Mouse (Mus musculus) layer of hippocampus, adult 8-10 months (tissue): ENCODE results near the gene Znrf3. TPM values are rescaled to one million over a fixed set of nuclear protein-coding genes. Genes with fewer than 3 reads are reported as not detected.

Experiments
- DNase-seq, 2 experiments: peaks; one replicate each; pipeline ENCODE4 v3.0.0; 2022; ENCODE audit warnings: low spot score in 2 of 2
- total RNA-seq, 4 experiments: library from RNA; stranded (reverse); gene quantifications; 2 replicates each; pipeline ENCODE4 v1.2.4; 2022

Gene Znrf3
- total RNA-seq, 4 experiments from 2014 or later, result 18.6 to 22.3 (median 20.3) TPM

DNA sequence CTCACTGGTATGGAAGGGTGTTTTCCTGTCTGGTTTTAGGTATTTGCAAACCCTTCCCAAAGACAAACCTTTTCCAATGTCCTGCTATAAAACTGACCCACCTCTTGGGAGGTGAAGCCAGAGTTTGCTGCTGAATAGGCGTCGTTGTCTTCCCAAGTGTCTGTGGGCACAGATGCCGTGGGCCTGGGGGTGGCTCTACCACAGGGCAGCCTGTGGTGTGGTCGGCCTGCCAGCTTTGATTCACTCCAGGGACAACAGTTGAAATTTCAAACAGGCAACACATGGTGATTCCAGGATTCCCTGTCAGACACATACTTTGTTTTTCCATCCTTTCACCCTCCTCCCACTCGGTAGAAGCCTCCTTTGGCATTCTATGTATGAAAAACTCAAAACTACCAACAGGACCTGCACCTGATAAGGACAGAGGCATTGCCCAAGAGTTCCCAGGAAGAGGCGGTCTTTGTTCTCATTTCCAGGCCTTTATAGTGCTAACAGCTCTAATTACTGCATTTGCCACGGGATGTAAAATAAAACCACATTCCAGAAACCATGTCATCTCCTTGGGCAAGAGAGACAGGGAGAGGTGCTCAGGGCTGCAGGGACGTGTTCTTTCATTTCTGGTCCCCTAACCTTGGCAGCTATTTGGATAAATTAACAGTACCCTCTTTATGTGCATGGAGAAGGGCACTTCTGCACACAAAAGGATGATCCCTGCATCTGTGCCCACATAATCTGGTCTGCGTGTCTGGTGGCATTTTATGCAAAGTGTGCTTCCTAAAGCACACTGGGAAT, 173.2 kb downstream of the Znrf3 start:
- no peak for DNase-seq

- no peak for DNase-seq
Measured at GRCm38 (mm10) chr11:5269846-5270461, 174.7 kb downstream of the Znrf3 start.

- DNase-seq, result no peak
Measured at GRCm38 (mm10) chr11:5265764-5266163, 178.9 kb downstream of the Znrf3 start.

DNA sequence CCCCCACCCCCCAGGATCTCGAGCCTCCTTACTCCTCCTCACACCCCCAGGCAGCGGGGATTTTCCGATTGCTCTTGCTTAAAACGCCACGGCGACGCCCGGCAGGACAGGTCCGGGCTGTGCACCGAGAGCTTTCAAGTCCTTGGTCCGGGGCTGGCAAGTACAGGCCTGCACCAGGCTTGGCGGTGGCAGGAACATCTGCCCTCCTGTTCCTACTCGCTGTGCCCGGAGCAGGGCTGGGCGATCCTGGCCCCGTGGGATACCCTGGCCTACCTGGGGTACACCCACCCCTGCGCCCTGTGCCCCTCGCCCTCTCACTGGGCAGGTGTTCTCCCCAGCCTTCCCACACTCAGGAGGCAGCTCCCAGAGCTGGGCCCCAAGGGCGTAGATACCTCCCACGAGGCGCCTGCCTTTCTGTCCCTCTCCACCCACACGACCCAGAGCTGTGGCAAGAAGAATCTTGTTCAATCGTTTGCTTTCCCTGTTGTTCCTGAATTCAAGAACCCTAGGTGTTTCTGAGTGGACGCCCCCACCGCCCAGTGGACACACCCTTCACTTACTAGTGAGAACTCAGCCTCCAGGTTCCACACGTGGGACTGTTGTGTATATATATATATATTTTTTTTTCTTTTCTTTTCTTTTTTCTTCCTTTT, 181.4 kb downstream of the Znrf3 start:
- DNase-seq, result no peak

GRCm38 (mm10) chr11:5261508-5262392, 182.9 kb downstream of the Znrf3 start, which contains the start of gene Kremen1:
Gene Kremen1, minus strand, starts transcription at chr11:5261558.
- peak; percentile 81 to 86 for DNase-seq

DNA sequence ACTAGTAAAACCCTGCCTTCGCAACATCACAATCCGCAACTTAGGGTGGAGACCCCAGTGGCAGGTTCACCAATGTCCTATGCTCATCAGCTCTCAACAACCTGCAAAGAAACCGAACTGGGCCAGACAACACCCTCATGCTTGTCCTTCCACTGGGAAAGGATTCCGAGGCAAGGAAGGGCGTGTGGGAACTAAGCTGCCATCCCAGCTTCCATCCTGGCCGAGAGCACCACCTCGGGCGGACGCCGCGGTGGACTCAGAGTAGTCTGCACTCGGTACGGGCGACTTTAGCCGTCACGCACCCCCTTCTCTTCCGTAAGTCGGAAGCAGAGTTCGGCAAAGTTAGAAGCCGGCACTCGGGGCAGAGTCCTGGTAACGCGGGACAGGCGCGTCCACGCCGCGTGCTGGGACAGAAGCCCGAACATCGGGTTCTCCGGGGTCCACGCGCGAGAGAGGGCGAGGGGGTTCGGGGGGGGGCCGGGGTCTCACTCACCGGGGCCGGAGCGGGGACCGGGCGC, 183.6 kb downstream of the Znrf3 start:
- DNase-seq, result no peak

DNA sequence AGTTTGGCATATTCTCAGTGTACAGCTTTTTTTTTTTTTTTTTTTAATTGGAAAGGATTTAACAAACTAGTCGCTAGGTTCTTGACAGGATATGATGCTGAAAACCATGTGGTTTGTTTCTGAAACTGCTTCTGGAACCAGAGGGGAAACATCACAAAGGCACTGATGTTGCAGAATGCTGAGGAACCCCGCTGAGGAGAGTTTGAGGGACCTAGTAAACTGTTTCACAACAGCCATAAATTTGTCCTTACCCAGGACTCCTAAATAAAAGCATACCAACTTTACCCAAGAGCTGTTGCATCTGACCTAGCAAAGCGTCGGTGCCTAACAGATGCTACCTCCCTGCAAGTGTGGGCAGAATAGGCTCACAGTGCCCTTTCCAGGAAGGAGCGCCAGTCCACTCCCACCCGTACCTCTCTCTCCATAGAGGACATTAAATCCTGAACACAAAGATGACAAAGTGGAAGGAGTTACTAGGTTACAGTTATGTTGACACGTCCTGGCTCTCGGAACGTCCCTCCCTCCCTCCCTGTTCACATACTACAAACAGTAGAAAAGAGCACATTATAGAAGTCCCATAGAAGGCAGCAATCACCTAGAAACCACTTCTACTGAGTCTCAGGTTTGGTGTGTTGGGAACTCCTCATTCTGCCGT, 184.6 kb downstream of the Znrf3 start:
- no peak for DNase-seq

GRCm38 (mm10) chr11:5258036-5258435, 186.6 kb downstream of the Znrf3 start:
- DNase-seq, result no peak

- no peak for DNase-seq
Measured at GRCm38 (mm10) chr11:5257151-5257862, 187.3 kb downstream of the Znrf3 start.

- DNase-seq, result peak in 1 of 2 experiments; percentile 35
Measured at GRCm38 (mm10) chr11:5255509-5256014, 189.1 kb downstream of the Znrf3 start.

DNA sequence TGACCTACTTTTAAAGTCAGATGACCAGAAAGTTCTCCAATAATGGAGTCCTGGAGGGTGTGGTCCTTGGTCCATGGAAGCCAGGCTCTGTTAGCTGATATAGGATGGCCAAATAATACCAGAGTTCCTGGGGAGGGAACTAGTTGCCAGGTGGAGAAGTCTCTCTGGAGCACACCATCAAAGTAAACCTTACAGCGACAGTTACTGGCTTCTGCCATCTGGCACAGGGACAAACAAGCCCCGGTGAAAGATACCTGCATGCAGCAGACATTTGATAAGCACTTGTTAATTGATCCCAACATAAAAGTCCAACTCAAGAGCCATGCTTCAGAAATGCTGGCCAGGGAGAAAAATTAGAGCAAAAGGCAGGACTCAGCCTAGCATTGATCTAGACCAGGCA, 190.6 kb downstream of the Znrf3 start:
- no peak for DNase-seq

GRCm38 (mm10) chr11:5253528-5253927, 191.1 kb downstream of the Znrf3 start:
- DNase-seq, result no peak

DNA sequence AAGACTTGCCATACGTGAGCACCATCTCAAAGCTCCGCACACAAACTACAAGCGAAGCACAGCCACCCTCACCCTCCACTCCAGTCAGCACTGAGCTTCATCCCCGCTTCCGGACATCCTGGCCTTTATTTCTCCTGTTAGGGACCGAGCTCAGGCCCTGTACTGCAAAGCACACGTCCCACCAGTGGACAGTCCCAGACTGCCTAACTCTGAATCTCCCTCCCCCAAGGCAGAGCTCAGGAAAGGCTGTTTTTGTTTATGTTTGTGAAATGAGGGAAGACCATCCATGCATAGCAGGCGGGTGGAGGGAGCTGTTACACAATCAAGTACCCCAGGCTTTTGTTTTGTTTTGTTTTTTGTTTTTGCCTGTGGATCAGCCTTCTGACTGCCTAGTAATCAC, 191.9 kb downstream of the Znrf3 start:
- no peak for DNase-seq

DNA sequence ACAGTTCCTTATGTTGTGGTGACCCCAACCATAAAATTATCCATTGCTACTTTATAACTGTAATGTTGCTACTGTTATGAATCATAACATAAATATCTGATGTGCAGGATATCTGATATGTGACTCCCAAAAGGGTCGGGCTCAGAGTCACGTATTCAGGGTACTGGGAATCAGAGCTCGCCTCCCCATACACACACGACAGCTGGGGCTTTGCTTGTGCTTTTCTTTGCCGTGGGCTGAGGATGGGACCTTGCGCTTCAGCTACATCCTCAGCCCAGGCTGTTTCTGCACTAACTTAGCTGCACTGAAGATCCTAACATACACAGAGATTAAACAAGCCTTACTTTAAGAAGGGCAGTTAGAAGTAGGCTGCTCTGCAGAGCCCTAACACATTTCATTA, 193.5 kb downstream of the Znrf3 start:
- no peak for DNase-seq

GRCm38 (mm10) chr11:5248200-5248599, 196.4 kb downstream of the Znrf3 start:
- no peak for DNase-seq

DNA sequence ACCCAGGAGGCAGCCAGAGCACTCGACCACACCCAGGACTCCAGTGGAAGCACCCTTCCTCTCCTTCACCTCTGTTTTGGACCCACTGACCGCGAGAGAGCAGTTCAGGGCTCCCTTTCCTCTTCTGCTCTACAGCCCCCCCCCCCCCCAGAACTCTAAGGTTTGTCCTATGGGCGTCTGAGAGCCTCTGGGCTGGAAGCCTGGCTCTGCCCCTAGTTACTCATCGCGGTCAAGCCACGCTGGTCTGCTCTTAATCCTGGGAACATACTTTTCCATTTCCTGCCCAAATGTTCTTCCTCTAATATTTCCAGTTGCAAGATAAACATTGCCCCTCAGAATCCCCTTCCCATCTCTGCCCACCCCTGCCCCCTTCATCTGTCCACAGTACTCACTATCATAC, 199.2 kb downstream of the Znrf3 start:
- no peak for DNase-seq

GRCm38 (mm10) chr11:5244749-5245130, 199.9 kb downstream of the Znrf3 start:
- DNase-seq, result peak in 1 of 2 experiments; percentile 20

DNA sequence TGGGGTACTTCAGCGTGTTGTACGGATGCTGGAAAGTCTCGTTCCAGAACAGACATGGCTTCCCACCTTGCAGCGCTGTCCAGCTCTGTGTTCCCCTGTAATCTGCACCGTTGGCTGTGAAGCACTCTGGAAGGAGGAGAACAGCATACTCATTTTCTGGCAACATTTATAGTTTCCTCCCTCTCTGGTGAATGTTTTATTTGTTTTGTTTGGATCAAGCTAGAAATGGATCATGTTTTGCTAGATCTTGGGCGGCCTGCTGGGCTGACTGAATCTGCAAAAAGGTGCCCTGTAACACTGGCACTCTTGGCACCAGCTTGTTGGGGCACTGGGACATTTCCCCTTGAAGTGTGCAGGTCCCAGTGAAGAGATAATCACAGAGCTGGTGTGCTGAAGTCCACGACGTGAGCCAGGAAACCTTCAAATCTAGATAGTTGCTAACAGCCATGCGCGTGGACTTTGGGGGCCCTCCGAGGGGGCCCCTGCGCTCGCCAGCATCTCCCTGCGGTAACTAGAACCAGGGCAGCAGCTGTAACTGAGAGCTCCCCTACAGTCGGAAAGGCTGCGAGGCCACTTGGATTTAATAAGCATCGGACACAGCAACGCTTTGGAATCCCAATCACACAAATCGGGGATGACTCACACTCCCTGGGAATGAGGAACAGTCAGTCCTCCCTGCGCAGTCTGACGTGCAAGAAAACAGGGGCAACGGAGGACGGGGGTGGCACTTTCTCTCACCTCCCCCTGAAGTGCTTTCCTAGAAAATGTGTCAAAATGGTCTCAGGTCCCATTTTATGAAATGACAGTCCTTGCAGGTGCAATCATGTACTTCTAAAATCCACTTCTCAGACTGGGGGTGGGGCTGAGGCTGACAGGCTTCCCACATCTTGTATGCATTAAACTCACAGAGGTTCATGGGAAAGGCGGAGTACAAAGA, 200.6 kb downstream of the Znrf3 start:
- DNase-seq, result peak; percentile 49 to 59

GRCm38 (mm10) chr11:5243208-5243607, 201.4 kb downstream of the Znrf3 start:
- DNase-seq, result no peak
